Mouse (Mus musculus): ENCODE results near the gene Ctbp1. TPM values are rescaled to one million over a fixed set of nuclear protein-coding genes. Genes with fewer than 3 reads are reported as not detected.

Ctbp1 gene
- 10 to 100 TPM; 24.0 to 31.4 (median 28.0) TPM for polyA plus RNA-seq (2017; shearing (Covaris generic))

GRCm38 (mm10) chr5:33274953-33275454 is at the start of gene Ctbp1:
TSS of gene Ctbp1 (minus strand) at chr5:33274994.
- ATAC-seq: peak; percentile 63

- ATAC-seq: no peak
These were observed 49.7 kb upstream of the Ctbp1 start for GRCm38 (mm10) chr5:33324491-33324890.

- no peak for ATAC-seq
These were observed 37.4 kb upstream of the Ctbp1 start for GRCm38 (mm10) chr5:33312192-33312591.

GRCm38 (mm10) chr5:33310704-33311462 is 36.1 kb upstream of the Ctbp1 start:
- ATAC-seq: no peak

GRCm38 (mm10) chr5:33301801-33302200 is 27.0 kb upstream of the Ctbp1 start:
- ATAC-seq: no peak

- no peak for ATAC-seq
These were observed 22.4 kb upstream of the Ctbp1 start for GRCm38 (mm10) chr5:33297164-33297563.

- no peak for ATAC-seq
These were observed 19.1 kb upstream of the Ctbp1 start for GRCm38 (mm10) chr5:33293796-33294430.

- no peak for ATAC-seq
These were observed 9.2 kb upstream of the Ctbp1 start for GRCm38 (mm10) chr5:33283951-33284350.

- ATAC-seq: no peak
These were observed 6.6 kb upstream of the Ctbp1 start for GRCm38 (mm10) chr5:33281428-33281827.

- no peak for ATAC-seq
These were observed 4.2 kb upstream of the Ctbp1 start for GRCm38 (mm10) chr5:33278950-33279349.

- ATAC-seq: no peak
These were observed 2.5 kb upstream of the Ctbp1 start for GRCm38 (mm10) chr5:33277286-33277685.

- no peak for ATAC-seq
These were observed 960 bp upstream of the Ctbp1 start for GRCm38 (mm10) chr5:33275754-33276153.

- peak; percentile 52 for ATAC-seq
These were observed 475 bp downstream of the Ctbp1 start for GRCm38 (mm10) chr5:33274085-33274952.

GRCm38 (mm10) chr5:33273777-33274084 is 1.1 kb downstream of the Ctbp1 start:
- ATAC-seq: no peak

GRCm38 (mm10) chr5:33272845-33273776 is 1.7 kb downstream of the Ctbp1 start:
- ATAC-seq: no peak

GRCm38 (mm10) chr5:33272146-33272545 is 2.6 kb downstream of the Ctbp1 start:
- no peak for ATAC-seq

- ATAC-seq: peak; percentile 51
These were observed 4.2 kb downstream of the Ctbp1 start for GRCm38 (mm10) chr5:33270568-33270967.

GRCm38 (mm10) chr5:33254416-33254815 is 20.4 kb downstream of the Ctbp1 start:
- ATAC-seq: no peak

- no peak for ATAC-seq
These were observed 26.6 kb downstream of the Ctbp1 start for GRCm38 (mm10) chr5:33248186-33248585.

GRCm38 (mm10) chr5:33247387-33247786 is 27.4 kb downstream of the Ctbp1 start:
- no peak for ATAC-seq

GRCm38 (mm10) chr5:33245701-33246100 is 29.1 kb downstream of the Ctbp1 start:
- ATAC-seq: no peak

GRCm38 (mm10) chr5:33244377-33244920 is 30.3 kb downstream of the Ctbp1 start:
- no peak for ATAC-seq

All from inflammation-experienced regulatory T-cells, adult 6 months (primary cell).